Mouse (Mus musculus) hindbrain, postnatal 0 days (tissue): Measurements from ENCODE around the gene Gm20388. TPM values are rescaled to one million over a fixed set of nuclear protein-coding genes. Genes with fewer than 3 reads are reported as not detected.

Experiments used
- ATAC-seq: fragments of 200-750 bp; cut with Nextera tagmentation; 2 replicates; pipeline ENCODE4 v1.8.0; 2017; ENCODE audit warnings: mild to moderate bottlenecking, moderate TSS enrichment, moderate library complexity
- DNase-seq: peaks from one replicate; pipeline ENCODE4 v3.0.0-alpha.2; 2015; ENCODE audit warnings: low spot score
- H3K27ac ChIP-seq: fragments of 300-500 bp; sonication (generic); 2 replicates; pipeline ENCODE4 v1.5.1; 2014; ENCODE audit warnings: mild to moderate bottlenecking
- H3K27me3 ChIP-seq: fragments of 300-500 bp; sonication (generic); 2 replicates; pipeline ENCODE4 v1.6.1; 2014; ENCODE audit warnings: low read length, mixed read lengths; ENCODE audit not compliant: insufficient read depth
- H3K36me3 ChIP-seq: fragments of 300-500 bp; sonication (generic); 2 replicates; pipeline ENCODE4 v1.6.1; 2014; ENCODE audit warnings: low read length, mixed read lengths; ENCODE audit not compliant: insufficient read depth
- H3K4me1 ChIP-seq: fragments of 300-500 bp; sonication (generic); 2 replicates; pipeline ENCODE4 v1.6.1; 2014; ENCODE audit warnings: antibody characterized with exemption, low read length, mixed read lengths; ENCODE audit not compliant: insufficient read depth
- H3K4me2 ChIP-seq: fragments of 300-500 bp; sonication (generic); 2 replicates; pipeline ENCODE4 v1.6.1; 2014; ENCODE audit warnings: low read depth, mild to moderate bottlenecking, low read length, moderate library complexity, mixed read lengths
- H3K4me3 ChIP-seq: fragments of 300-500 bp; sonication (generic); 2 replicates; pipeline ENCODE4 v1.5.1; 2014; ENCODE audit warnings: low read length
- H3K9ac ChIP-seq: fragments of 300-500 bp; sonication (generic); replicated peaks from 2 replicates; pipeline ENCODE4 v1.6.1; 2014; ENCODE audit warnings: mild to moderate bottlenecking, low read length, moderate library complexity, mixed read lengths
- H3K9me3 ChIP-seq: fragments of 300-500 bp; sonication (generic); 2 replicates; pipeline ENCODE4 v1.6.1; 2016; ENCODE audit warnings: low read length, mixed read lengths
- CTCF ChIP-seq: IDR thresholded peaks from 2 replicates; pipeline ENCODE4 v1.5.1; 2016; ENCODE audit warnings: antibody characterized with exemption, control low read depth, low read depth
- WGBS: fragments of 180-500 bp; shearing (Covaris S2); extraction: QIAGEN DNeasy Blood & Tissue Kit; methylation state at CpG from one replicate; pipeline ENCODE4 v1.1.7; 2014; 5-methylcytosine and 5-hydroxymethylcytosine counted together
- polyA plus RNA-seq: library from polyadenylated mRNA; unstranded; fragments of >200 nt; fragmentation: Nextera tagmentation; extraction: Ambion mirVana; gene quantifications from 2 replicates; pipeline ENCODE4 v1.2.1, GENCODE M21; 2015
- total RNA-seq: library from RNA; depleted of rRNA; stranded (reverse); fragments of >200 nt; gene quantifications from 2 replicates; pipeline ENCODE4 v1.2.3, GENCODE M21; 2014

Gene Gm20388
- total and polyA plus RNA-seq, 2 experiments from 2014 or later: 71.3 TPM; not detected in 1

DNA sequence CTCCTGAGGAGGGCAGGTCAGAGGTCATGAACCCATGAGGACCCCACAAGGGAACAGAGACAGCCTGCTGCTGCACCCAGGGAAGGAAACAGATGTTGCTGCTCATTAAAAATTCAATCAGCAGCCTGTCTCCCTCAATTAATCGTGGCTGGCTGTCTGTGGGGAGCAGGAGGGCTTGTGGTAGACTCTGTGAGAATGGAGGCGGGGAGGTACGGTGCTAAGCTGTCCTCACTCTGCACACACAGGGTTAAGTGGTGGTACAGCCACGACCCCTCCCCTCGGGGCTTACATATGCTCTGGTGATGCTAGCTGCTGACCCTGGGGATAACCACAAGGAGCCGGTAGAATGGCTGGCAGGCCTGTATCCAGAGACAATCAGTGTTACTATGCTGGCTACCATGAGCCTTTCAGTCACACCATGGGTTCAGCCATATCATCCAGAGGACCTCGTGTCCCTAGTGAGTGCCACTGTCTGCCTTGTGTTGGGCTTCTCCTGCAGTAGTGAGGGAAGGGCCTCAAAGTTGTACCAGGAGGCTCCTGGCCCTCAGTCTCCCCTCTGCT is 654.6 kb downstream of the Gm20388 start:
- Histone ChIP-seq H3K9me3 (no peaks in the 10 kb centered on the region), H3K36me3 (peaks cover 27% of the 10 kb centered on the region; the same call in 1 of the 2 replicates), H3K4me2 (no peak overlapping the region), H3K27ac (peak overlapping the region; percentile 23; the same call in 1 of the 2 replicates), H3K9ac (no peak overlapping the region), H3K4me3 (no peak overlapping the region), H3K27me3 (no peaks in the 10 kb centered on the region), H3K4me1 (peaks cover 40% of the 10 kb centered on the region)
- TF ChIP-seq CTCF: no peak
- WGBS: 21% methylated on average over 7 of the region's 7 CpGs
- no peak for ATAC-seq
- peak; percentile 38 for DNase-seq

DNA sequence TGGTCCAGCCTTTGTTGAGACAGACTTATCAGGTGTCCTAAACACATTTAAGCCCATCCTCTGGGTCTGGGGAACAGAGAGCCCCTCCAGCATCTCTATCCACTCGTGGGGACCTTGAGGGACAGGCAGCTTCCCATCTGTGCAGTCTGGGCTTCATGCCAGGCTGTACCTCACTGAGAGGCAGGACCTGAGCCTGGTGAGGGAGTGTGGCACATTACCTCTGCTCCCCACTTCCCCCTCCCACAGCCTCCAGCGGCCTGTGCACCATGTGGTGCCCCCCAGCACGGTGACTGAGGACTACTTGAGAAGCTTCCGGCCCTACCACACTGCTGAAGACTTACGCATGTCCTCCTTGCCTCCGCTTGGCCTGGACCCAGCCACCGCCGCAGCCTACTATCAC is 656.0 kb downstream of the Gm20388 start:
- Histone ChIP-seq H3K4me1 (peaks cover 33% of the 10 kb centered on the region), H3K27ac (no peak overlapping the region), H3K4me3 (no peak overlapping the region), H3K36me3 (peaks cover 37% of the 10 kb centered on the region; the same call in 1 of the 2 replicates), H3K4me2 (no peak overlapping the region), H3K27me3 (no peaks in the 10 kb centered on the region), H3K9ac (no peak overlapping the region), H3K9me3 (no peaks in the 10 kb centered on the region)
- no peak for TF ChIP-seq CTCF
- WGBS: 68% methylated on average over 8 of the region's 8 CpGs
- ATAC-seq: no peak
- no peak for DNase-seq

DNA sequence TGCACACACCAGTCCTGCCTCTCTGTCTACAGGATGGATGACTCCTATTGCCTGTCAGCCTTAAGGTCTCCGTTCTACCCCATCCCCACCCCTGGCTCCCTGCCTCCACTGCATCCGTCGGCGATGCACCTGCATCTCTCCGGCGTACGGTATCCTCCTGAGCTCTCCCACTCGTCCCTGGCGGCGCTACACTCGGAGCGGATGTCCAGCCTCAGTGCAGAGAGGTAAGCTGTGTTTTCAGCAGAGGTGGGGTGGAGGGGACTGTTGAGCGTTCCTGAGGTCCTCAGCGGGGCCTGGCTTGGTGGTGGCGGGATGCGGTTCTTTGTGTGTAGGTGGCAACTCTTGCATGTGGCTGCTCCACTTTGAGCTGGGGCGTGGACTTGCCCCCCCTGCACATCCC is 657.1 kb downstream of the Gm20388 start:
- no peak overlapping the region for H3K9ac ChIP-seq
- no peak overlapping the region for H3K27ac ChIP-seq
- WGBS: 97% methylated on average over 17 of the region's 17 CpGs
- H3K27me3 ChIP-seq: no peaks in the 10 kb centered on the region
- no peak overlapping the region for H3K4me2 ChIP-seq
- H3K9me3 ChIP-seq: no peaks in the 10 kb centered on the region
- DNase-seq (no peak), ATAC-seq (no peak)
- no peak overlapping the region for H3K4me3 ChIP-seq
- H3K4me1 ChIP-seq: peaks cover 29% of the 10 kb centered on the region
- peaks cover 40% of the 10 kb centered on the region; the same call in 1 of the 2 replicates for H3K36me3 ChIP-seq
- no peak for TF ChIP-seq CTCF

DNA sequence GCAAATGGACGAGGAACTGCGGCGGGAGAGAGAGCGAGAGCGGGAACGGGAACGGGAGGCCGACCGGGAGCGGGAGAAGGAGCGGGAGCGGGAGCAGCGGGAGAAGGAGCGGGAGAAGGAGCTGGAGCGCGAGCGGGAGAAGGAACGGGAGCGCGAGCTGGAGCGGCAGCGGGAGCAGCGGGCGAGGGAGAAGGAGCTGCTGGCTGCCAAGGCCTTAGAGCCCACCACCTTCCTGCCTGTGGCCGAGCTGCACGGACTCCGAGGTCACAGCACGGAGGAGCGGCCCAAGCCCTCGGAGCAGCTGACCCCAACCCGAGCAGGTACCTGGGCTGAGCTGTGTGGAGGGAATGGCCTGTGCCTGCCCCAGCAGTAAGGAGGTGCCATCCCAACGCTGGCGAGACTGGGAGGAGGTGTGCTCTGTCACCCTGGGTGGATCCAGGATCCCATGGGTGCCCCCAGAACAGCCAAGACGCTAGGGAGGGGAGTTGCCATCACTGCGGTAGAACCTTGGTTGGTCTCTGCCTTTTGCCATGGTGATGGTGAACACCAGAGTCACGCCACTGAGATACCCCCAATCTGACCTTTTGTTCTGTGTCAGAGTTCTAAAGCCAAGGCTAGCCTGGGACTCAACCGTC is 657.6 kb downstream of the Gm20388 start:
- 97% methylated on average over 35 of the region's 37 CpGs for WGBS
- no peak for DNase-seq
- no peak overlapping the region for H3K9ac ChIP-seq
- no peak overlapping the region for H3K27ac ChIP-seq
- no peaks in the 10 kb centered on the region for H3K27me3 ChIP-seq
- no peak overlapping the region for H3K4me2 ChIP-seq
- ATAC-seq: no peak
- H3K4me3 ChIP-seq: no peak overlapping the region
- H3K9me3 ChIP-seq: no peaks in the 10 kb centered on the region
- peaks cover 43% of the 10 kb centered on the region; the same call in 1 of the 2 replicates for H3K36me3 ChIP-seq
- peaks cover 24% of the 10 kb centered on the region for H3K4me1 ChIP-seq
- no peak for TF ChIP-seq CTCF

DNA sequence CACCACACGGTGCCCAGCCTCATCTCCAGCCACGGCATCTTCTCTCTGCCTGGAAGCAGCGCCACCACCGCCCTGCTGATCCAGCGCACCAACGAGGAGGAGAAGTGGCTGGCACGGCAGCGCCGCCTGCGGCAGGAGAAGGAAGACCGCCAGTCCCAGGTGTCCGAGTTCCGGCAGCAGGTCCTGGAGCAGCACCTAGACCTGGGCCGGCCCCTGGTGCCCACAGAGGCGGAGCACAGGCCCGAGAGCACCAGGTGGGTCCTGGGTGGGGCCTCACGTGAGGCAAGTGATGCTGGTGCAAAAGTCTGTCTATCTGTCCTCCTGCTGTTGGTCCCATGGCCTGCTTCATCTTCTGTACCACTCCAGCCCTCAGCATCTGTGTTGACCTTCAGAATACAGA is 658.5 kb downstream of the Gm20388 start:
- no peak for DNase-seq
- no peak overlapping the region for H3K9ac ChIP-seq
- no peak for TF ChIP-seq CTCF
- WGBS: 94% methylated on average over 9 of the region's 17 CpGs
- H3K4me1 ChIP-seq: peaks cover 15% of the 10 kb centered on the region; the same call in 1 of the 2 replicates
- no peak overlapping the region for H3K4me2 ChIP-seq
- no peak overlapping the region for H3K27ac ChIP-seq
- no peak overlapping the region for H3K4me3 ChIP-seq
- H3K36me3 ChIP-seq: peaks cover 52% of the 10 kb centered on the region; the same call in 1 of the 2 replicates
- ATAC-seq: no peak
- H3K9me3 ChIP-seq: no peaks in the 10 kb centered on the region
- no peaks in the 10 kb centered on the region for H3K27me3 ChIP-seq

DNA sequence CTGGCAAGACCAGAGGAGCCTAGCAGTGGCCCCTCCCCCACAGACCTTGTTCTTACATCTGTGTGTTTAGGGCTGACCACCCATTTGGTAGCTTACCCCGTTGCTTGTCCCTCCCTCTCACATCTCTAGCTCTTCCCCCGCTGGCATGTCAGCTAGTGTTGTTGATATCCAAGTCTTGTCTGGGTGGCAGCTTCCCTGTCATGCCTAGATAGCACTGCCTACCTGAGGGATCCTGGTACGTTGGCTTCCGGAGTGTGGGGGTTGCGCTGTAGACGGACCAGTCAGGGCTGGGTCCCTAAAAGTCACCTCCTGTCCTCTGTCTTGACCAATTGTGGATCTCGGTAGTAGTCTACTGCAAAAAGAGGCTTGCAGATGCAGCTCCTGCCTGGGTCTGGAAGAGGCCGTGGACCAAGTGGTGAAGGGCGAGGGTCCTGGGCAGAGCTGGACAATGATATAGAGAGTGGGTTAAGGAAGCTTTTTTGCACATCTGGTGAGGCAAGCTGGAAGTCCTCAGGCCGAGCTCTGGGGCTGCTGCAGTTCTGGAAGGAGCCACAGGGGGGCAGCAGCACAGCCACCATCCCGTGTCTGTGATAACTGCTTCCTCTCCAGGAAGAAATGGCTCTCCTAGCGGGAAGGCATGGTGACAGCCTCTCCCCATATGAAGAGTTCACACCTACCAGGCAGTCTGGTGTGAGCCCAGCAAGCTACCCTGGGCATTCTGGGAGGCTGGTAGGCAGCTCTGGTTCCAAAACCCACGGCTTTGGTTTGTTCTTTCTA is 659.5 kb downstream of the Gm20388 start:
- Histone ChIP-seq H3K27me3 (no peaks in the 10 kb centered on the region), H3K27ac (0 out of 2 replicates have a peak overlapping the region, but pooled peaks have one; percentile 2), H3K4me2 (no peak overlapping the region), H3K4me3 (no peak overlapping the region), H3K9ac (no peak overlapping the region), H3K9me3 (no peaks in the 10 kb centered on the region), H3K4me1 (peaks cover 7% of the 10 kb centered on the region; the same call in 1 of the 2 replicates), H3K36me3 (peaks cover 62% of the 10 kb centered on the region; the same call in 1 of the 2 replicates)
- DNase-seq (peak; percentile 82), ATAC-seq (peak; percentile 24; the same call in 1 of the 2 replicates)
- TF ChIP-seq CTCF: peak; percentile 95
- WGBS: 59% methylated on average over 13 of the region's 13 CpGs
